Mouse (Mus musculus) liver, embryonic 14.5 days (tissue): ENCODE data around the gene Ccdc65.

Experiments
- CTCF ChIP-seq: IDR thresholded peaks from 2 replicates; pipeline ENCODE4 v1.5.1; 2016; ENCODE audit warnings: antibody characterized with exemption, low read depth, control low read depth
- EP300 ChIP-seq: IDR thresholded peaks from 2 replicates; pipeline ENCODE4 v1.6.1; 2016; ENCODE audit warnings: antibody characterized with exemption, low read depth

- TF ChIP-seq CTCF (no peak), EP300 (no peak)
Measured at GRCm38 (mm10) chr15:98662567-98663545, 45.2 kb upstream of the Ccdc65 start, which contains the start of gene Ddx23.
